Mouse (Mus musculus): ENCODE data around the gene Olfr1256. TPM values are rescaled to one million over a fixed set of nuclear protein-coding genes. Genes with fewer than 3 reads are reported as not detected.

Gene Olfr1256
- polyA plus RNA-seq, 1 experiment from 2014 or later: not detected

Other genes starting within 250 kb of the Olfr1256 start
- gene Olfr1246, start 248.4 kb downstream of the Olfr1256 start, polyA plus RNA-seq (2014; fragmentation: Nextera tagmentation; extraction: Ambion mirVana): not detected in 2 replicates
- not detected in 2 replicates for gene Olfr1247, start 227.4 kb downstream of the Olfr1256 start, polyA plus RNA-seq (2014; fragmentation: Nextera tagmentation; extraction: Ambion mirVana)
- not detected in 2 replicates for gene Olfr1248, start 223.3 kb downstream of the Olfr1256 start, polyA plus RNA-seq (2014; fragmentation: Nextera tagmentation; extraction: Ambion mirVana)
- not detected in 2 replicates for gene Olfr1249, start 206.6 kb downstream of the Olfr1256 start, polyA plus RNA-seq (2014; fragmentation: Nextera tagmentation; extraction: Ambion mirVana)
- not detected in 2 replicates for gene Olfr1250, start 180.1 kb downstream of the Olfr1256 start, polyA plus RNA-seq (2014; fragmentation: Nextera tagmentation; extraction: Ambion mirVana)
- gene Olfr1251, start 169.6 kb downstream of the Olfr1256 start, polyA plus RNA-seq (2014; fragmentation: Nextera tagmentation; extraction: Ambion mirVana): not detected in 2 replicates
- not detected in 2 replicates for gene Olfr1252, start 116.5 kb downstream of the Olfr1256 start, polyA plus RNA-seq (2014; fragmentation: Nextera tagmentation; extraction: Ambion mirVana)
- not detected in 2 replicates for gene Olfr1253, start 84.5 kb downstream of the Olfr1256 start, polyA plus RNA-seq (2014; fragmentation: Nextera tagmentation; extraction: Ambion mirVana)
- not detected in 2 replicates for gene Olfr1254, start 47.9 kb downstream of the Olfr1256 start, polyA plus RNA-seq (2014; fragmentation: Nextera tagmentation; extraction: Ambion mirVana)
- not detected in 2 replicates for gene Olfr1255, start 29.5 kb downstream of the Olfr1256 start, polyA plus RNA-seq (2014; fragmentation: Nextera tagmentation; extraction: Ambion mirVana)
- not detected in 2 replicates for gene Olfr48, start 6.7 kb upstream of the Olfr1256 start, polyA plus RNA-seq (2014; fragmentation: Nextera tagmentation; extraction: Ambion mirVana)
- gene Olfr1257, start 36.9 kb upstream of the Olfr1256 start, polyA plus RNA-seq (2014; fragmentation: Nextera tagmentation; extraction: Ambion mirVana): not detected in 2 replicates
- not detected in 2 replicates for gene Olfr1258, start 85.8 kb upstream of the Olfr1256 start, polyA plus RNA-seq (2014; fragmentation: Nextera tagmentation; extraction: Ambion mirVana)
- not detected in 2 replicates for gene Olfr1259, start 107.1 kb upstream of the Olfr1256 start, polyA plus RNA-seq (2014; fragmentation: Nextera tagmentation; extraction: Ambion mirVana)
- not detected in 2 replicates for gene Olfr1260, start 132.8 kb upstream of the Olfr1256 start, polyA plus RNA-seq (2014; fragmentation: Nextera tagmentation; extraction: Ambion mirVana)
- not detected in 2 replicates for gene Olfr1261, start 149.7 kb upstream of the Olfr1256 start, polyA plus RNA-seq (2014; fragmentation: Nextera tagmentation; extraction: Ambion mirVana)
- gene Olfr1262, start 158.6 kb upstream of the Olfr1256 start, polyA plus RNA-seq (2014; fragmentation: Nextera tagmentation; extraction: Ambion mirVana): not detected in 2 replicates
- gene Olfr1263, start 170.6 kb upstream of the Olfr1256 start, polyA plus RNA-seq (2014; fragmentation: Nextera tagmentation; extraction: Ambion mirVana): not detected in 2 replicates
- gene Olfr1264, start 184.0 kb upstream of the Olfr1256 start, polyA plus RNA-seq (2014; fragmentation: Nextera tagmentation; extraction: Ambion mirVana): not detected in 2 replicates
- gene Olfr1265, start 193.8 kb upstream of the Olfr1256 start, polyA plus RNA-seq (2014; fragmentation: Nextera tagmentation; extraction: Ambion mirVana): not detected in 2 replicates
- not detected in 2 replicates for gene Olfr140, start 222.0 kb upstream of the Olfr1256 start, polyA plus RNA-seq (2014; fragmentation: Nextera tagmentation; extraction: Ambion mirVana)